Mouse (Mus musculus): ENCODE data around the gene Lfng. TPM values are rescaled to one million over a fixed set of nuclear protein-coding genes. Genes with fewer than 3 reads are reported as not detected.
A peak's percentile ranks its signal among the peaks of the same experiment; 100 is the strongest.

The Lfng gene
- total and polyA plus RNA-seq, 2 experiments, result 5.5 to 9.5 TPM

DNA sequence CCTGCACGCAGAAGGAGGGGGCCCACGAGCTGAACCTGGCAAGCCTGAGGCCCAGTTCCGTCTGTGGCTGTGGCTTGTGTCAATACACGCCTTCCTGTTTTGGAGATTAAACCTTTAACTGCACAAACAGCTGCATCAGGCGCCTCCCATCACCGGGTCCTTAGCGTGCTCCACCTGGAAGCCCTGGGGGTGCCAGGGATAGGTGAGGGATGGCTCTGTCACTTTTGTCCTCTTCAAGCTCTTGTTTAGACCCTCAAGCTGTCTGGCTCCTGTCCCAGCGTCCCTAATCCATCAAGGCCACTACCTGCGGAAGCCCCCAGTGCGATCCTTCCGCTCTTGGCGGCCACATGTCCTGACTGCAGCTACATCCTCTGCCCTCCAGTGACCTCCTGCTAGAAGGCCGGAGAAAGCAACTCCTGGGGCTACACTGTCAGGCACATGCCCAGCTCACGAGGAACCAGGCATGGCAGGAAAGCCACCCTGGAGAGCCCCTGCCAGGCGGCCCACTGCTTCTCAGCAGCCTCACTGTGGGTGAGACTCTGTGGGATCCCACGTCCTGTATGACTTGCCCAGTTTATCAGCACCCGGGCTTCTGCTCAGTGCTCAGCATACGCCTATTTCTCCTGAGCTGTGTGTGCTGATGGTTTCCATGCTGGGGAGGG lies 10.1 kb upstream of the Lfng start:
- Histone ChIP-seq H3K27me3 (ENCODE audit: control insufficient read depth, insufficient read depth, low read length) (no peaks in the 10 kb centered on the region), H3K4me1 (ENCODE audit: control insufficient read depth, insufficient read depth, low read length) (no peaks in the 10 kb centered on the region), H3K79me2 (ENCODE audit: control insufficient read depth, insufficient read depth, low read length) (no peaks in the 10 kb centered on the region), H3K36me3 (ENCODE audit: control insufficient read depth, insufficient read depth, low read length) (no peaks in the 10 kb centered on the region), H3K9ac (ENCODE audit: low read depth, low read length) (no peak overlapping the region), H3K4me3 (ENCODE audit: insufficient read depth, low read depth, low read length) (no peak overlapping the region), H3K27ac (replicated peaks; ENCODE audit: insufficient read depth, low read depth, low read length) (peak overlapping the region; percentile 57)
- DNase-seq (ENCODE audit: extremely low read depth, low read depth, low spot score), result peak; percentile 24
- WGBS, result 35% methylated on average over 18 of the region's 18 CpGs
- TF ChIP-seq POLR2A (IDR thresholded peaks at IDR 0.05; ENCODE audit: extremely low read depth, insufficient read depth, low read length) (no peak), CTCF (IDR thresholded peaks at IDR 0.05; ENCODE audit: low read depth, low read length) (no peak)

DNA sequence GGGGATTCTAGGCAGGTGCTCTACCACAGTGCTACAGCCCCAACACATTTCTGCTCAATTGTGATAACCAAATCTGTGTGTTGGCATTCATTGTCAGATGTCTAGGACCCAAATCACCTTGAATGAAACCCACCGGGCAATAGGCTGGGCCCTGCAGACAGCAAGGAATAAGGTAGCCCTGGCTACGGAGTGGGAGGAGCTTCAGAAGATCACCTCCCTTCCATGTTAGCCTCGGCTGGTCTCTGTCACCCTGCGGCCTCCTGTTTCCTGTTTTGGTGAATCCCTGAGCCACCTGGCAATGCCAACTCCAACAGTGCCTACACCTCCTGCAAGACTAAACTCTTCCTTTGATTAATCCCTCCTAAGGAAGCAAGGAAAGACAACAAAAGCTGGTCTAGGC lies 9.3 kb upstream of the Lfng start:
- TF ChIP-seq CTCF (IDR thresholded peaks at IDR 0.05; ENCODE audit: low read depth, low read length) (no peak), POLR2A (IDR thresholded peaks at IDR 0.05; ENCODE audit: extremely low read depth, insufficient read depth, low read length) (no peak)
- Histone ChIP-seq H3K27ac (replicated peaks; ENCODE audit: insufficient read depth, low read depth, low read length) (no peak overlapping the region), H3K4me1 (ENCODE audit: control insufficient read depth, insufficient read depth, low read length) (no peaks in the 10 kb centered on the region), H3K36me3 (ENCODE audit: control insufficient read depth, insufficient read depth, low read length) (no peaks in the 10 kb centered on the region), H3K79me2 (ENCODE audit: control insufficient read depth, insufficient read depth, low read length) (no peaks in the 10 kb centered on the region), H3K9ac (ENCODE audit: low read depth, low read length) (no peak overlapping the region), H3K27me3 (ENCODE audit: control insufficient read depth, insufficient read depth, low read length) (no peaks in the 10 kb centered on the region), H3K4me3 (ENCODE audit: insufficient read depth, low read depth, low read length) (no peak overlapping the region)
- WGBS, result 67% methylated on average over 4 of the region's 4 CpGs
- DNase-seq (ENCODE audit: extremely low read depth, low read depth, low spot score), result no peak

GRCm38 (mm10) chr5:140599939-140600338 lies 7.2 kb upstream of the Lfng start:
- H3K27me3 ChIP-seq (ENCODE audit: control insufficient read depth, insufficient read depth, low read length), result no peaks in the 10 kb centered on the region
- H3K79me2 ChIP-seq (ENCODE audit: control insufficient read depth, insufficient read depth, low read length), result no peaks in the 10 kb centered on the region
- no peaks in the 10 kb centered on the region for H3K36me3 ChIP-seq (ENCODE audit: control insufficient read depth, insufficient read depth, low read length)
- no peak overlapping the region for H3K27ac ChIP-seq (replicated peaks; ENCODE audit: insufficient read depth, low read depth, low read length)
- H3K4me1 ChIP-seq (ENCODE audit: control insufficient read depth, insufficient read depth, low read length), result no peaks in the 10 kb centered on the region
- DNase-seq (ENCODE audit: extremely low read depth, low read depth, low spot score), result no peak
- no peak overlapping the region for H3K9ac ChIP-seq (ENCODE audit: low read depth, low read length)
- no peak overlapping the region for H3K4me3 ChIP-seq (ENCODE audit: insufficient read depth, low read depth, low read length)
- TF ChIP-seq CTCF (IDR thresholded peaks at IDR 0.05; ENCODE audit: low read depth, low read length), result no peak
- no peak for TF ChIP-seq POLR2A (IDR thresholded peaks at IDR 0.05; ENCODE audit: extremely low read depth, insufficient read depth, low read length)
- WGBS, result 76% methylated on average over 5 of the region's 5 CpGs

DNA sequence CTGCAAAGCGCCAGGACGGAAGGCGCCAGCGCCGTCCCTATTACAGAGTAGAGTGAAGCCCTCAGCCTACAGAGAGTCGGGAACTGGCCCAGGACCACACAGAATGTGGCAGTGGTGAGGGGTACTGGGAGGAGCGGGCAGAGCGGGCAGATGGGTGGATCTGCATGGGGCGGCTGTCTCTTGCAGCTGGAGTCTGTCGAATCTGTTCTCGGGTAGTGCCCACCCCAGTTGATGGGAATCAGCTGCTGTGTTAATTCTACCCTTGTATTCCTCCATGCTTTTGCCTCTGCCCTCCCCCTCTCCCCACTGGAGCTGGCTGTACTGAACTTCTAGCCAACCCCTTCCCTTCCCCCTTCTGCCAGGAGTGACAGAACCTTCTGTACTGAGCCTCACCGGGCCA lies 5.4 kb upstream of the Lfng start:
- DNase-seq (ENCODE audit: extremely low read depth, low read depth, low spot score), result no peak
- WGBS, result 64% methylated on average over 12 of the region's 12 CpGs
- Histone ChIP-seq H3K27me3 (ENCODE audit: control insufficient read depth, insufficient read depth, low read length) (0 out of 2 replicates have a peak, but pooled peaks cover 3% of the 10 kb centered on the region), H3K79me2 (ENCODE audit: control insufficient read depth, insufficient read depth, low read length) (no peaks in the 10 kb centered on the region), H3K4me1 (ENCODE audit: control insufficient read depth, insufficient read depth, low read length) (no peaks in the 10 kb centered on the region), H3K27ac (replicated peaks; ENCODE audit: insufficient read depth, low read depth, low read length) (no peak overlapping the region), H3K4me3 (ENCODE audit: insufficient read depth, low read depth, low read length) (no peak overlapping the region), H3K9ac (ENCODE audit: low read depth, low read length) (no peak overlapping the region), H3K36me3 (ENCODE audit: control insufficient read depth, insufficient read depth, low read length) (no peaks in the 10 kb centered on the region)
- TF ChIP-seq CTCF (IDR thresholded peaks at IDR 0.05; ENCODE audit: low read depth, low read length), result no peak

- Histone ChIP-seq H3K79me2 (ENCODE audit: control insufficient read depth, insufficient read depth, low read length) (no peaks in the 10 kb centered on the region), H3K9ac (ENCODE audit: low read depth, low read length) (no peak overlapping the region), H3K27me3 (ENCODE audit: control insufficient read depth, insufficient read depth, low read length) (0 out of 2 replicates have a peak, but pooled peaks cover 3% of the 10 kb centered on the region), H3K36me3 (ENCODE audit: control insufficient read depth, insufficient read depth, low read length) (no peaks in the 10 kb centered on the region), H3K27ac (replicated peaks; ENCODE audit: insufficient read depth, low read depth, low read length) (no peak overlapping the region), H3K4me3 (ENCODE audit: insufficient read depth, low read depth, low read length) (no peak overlapping the region), H3K4me1 (ENCODE audit: control insufficient read depth, insufficient read depth, low read length) (no peaks in the 10 kb centered on the region)
- no peak for DNase-seq (ENCODE audit: extremely low read depth, low read depth, low spot score)
- WGBS, result 78% methylated on average over 2 of the region's 2 CpGs
- TF ChIP-seq POLR2A (IDR thresholded peaks at IDR 0.05; ENCODE audit: extremely low read depth, insufficient read depth, low read length), result no peak
- no peak for TF ChIP-seq CTCF (IDR thresholded peaks at IDR 0.05; ENCODE audit: low read depth, low read length)
Measured at GRCm38 (mm10) chr5:140602540-140602939, 4.6 kb upstream of the Lfng start.

DNA sequence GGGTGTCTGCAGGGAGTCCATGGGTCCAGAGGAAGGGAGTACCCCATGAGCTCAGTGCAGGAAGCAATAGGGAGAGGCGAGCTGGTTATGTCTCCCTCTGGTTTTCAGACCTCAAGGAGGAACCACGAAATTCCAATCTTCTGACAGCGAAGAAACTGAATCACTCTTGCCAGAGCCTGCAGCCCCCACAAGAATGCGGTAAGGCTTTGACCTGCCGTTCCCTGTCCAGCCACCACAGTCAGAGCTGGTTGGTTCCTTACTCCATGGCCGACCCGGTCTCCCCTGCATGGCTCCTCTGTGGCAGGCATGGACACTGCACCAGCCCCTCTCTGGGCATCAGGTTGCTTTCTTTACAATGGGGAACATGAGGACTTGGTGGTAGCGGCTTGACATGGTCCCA lies 2.7 kb upstream of the Lfng start:
- 0 out of 2 replicates have a peak, but pooled peaks cover 3% of the 10 kb centered on the region for H3K27me3 ChIP-seq (ENCODE audit: control insufficient read depth, insufficient read depth, low read length)
- no peak overlapping the region for H3K27ac ChIP-seq (replicated peaks; ENCODE audit: insufficient read depth, low read depth, low read length)
- no peak for DNase-seq (ENCODE audit: extremely low read depth, low read depth, low spot score)
- no peaks in the 10 kb centered on the region for H3K4me1 ChIP-seq (ENCODE audit: control insufficient read depth, insufficient read depth, low read length)
- H3K9ac ChIP-seq (ENCODE audit: low read depth, low read length), result no peak overlapping the region
- no peaks in the 10 kb centered on the region for H3K79me2 ChIP-seq (ENCODE audit: control insufficient read depth, insufficient read depth, low read length)
- 89% methylated on average over 8 of the region's 8 CpGs for WGBS
- no peak for TF ChIP-seq CTCF (IDR thresholded peaks at IDR 0.05; ENCODE audit: low read depth, low read length)
- TF ChIP-seq POLR2A (IDR thresholded peaks at IDR 0.05; ENCODE audit: extremely low read depth, insufficient read depth, low read length), result no peak
- no peaks in the 10 kb centered on the region for H3K36me3 ChIP-seq (ENCODE audit: control insufficient read depth, insufficient read depth, low read length)
- H3K4me3 ChIP-seq (ENCODE audit: insufficient read depth, low read depth, low read length), result no peak overlapping the region
